Mouse (Mus musculus) liver, embryonic 14.5 days (tissue): ENCODE results near the gene Knop1.

Experiments
- CTCF ChIP-seq: IDR thresholded peaks from 2 replicates; pipeline ENCODE4 v1.5.1; 2016; ENCODE audit warnings: antibody characterized with exemption, low read depth, control low read depth
- EP300 ChIP-seq: IDR thresholded peaks from 2 replicates; pipeline ENCODE4 v1.6.1; 2016; ENCODE audit warnings: antibody characterized with exemption, low read depth

DNA sequence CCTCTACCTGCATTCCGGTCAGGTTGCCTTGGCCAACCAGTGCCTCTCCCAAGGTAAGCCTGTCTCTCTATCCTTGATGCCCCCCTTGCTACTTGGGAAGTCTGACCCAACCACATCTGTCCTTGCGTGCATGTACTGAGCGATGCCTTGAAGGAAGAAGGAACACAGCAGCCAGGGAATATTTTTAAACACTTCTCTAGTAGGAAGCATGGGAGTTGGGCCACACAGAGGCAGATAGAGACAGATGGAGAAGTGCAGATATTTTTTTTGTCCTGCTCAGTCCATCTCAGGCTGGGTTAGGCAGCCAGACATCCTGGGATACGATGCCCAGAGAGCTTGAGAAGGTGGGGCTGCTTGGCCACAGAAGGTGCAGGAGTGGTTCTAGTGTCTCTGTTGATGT, 42.5 kb downstream of the Knop1 start:
- TF ChIP-seq CTCF (no peak), EP300 (no peak)
